In genomic region chrX:12873698-12874144, GRCm38 (mm10) we compare ENCODE assay signal across 8 mouse cellular contexts.
DNase-seq lines count a peak whose midpoint lies in the region; ATAC-seq and TF ChIP-seq lines count a peak whose summit lies in the region.

No protein-coding gene starts in this region.

- no peaks in the 10 kb centered on the region for H3K4me1 ChIP-seq in hindbrain, embryonic 11.5 days (replicated peaks; ENCODE audit: control insufficient read depth, insufficient read depth, low read length)
- no peaks in the 10 kb centered on the region for H3K4me1 ChIP-seq in lung, postnatal 0 days (ENCODE audit: insufficient read depth, low read depth, low read length)

- H3K27ac ChIP-seq in hindbrain, embryonic 11.5 days (ENCODE audit: low read depth, low read length), result 0 out of 2 replicates have a peak overlapping the region, but pooled peaks have one; percentile 36
- H3K27ac ChIP-seq in lung, postnatal 0 days (ENCODE audit: low read length), result no peak overlapping the region

- H3K36me3 ChIP-seq in hindbrain, embryonic 11.5 days (ENCODE audit: control insufficient read depth, insufficient read depth, low read length), result no peaks in the 10 kb centered on the region
- H3K36me3 ChIP-seq in lung, postnatal 0 days (ENCODE audit: insufficient read depth, low read length), result no peaks in the 10 kb centered on the region

- WGBS in hindbrain, embryonic 11.5 days, result 36% methylated on average over 12 of the region's 22 CpGs
- 47% methylated on average over 22 of the region's 22 CpGs for WGBS in lung, postnatal 0 days

- no peak for TF ChIP-seq EP300 in lung, postnatal 0 days (IDR thresholded peaks at IDR 0.05)

- peak; percentile 91 for ATAC-seq in hindbrain, embryonic 11.5 days (ENCODE audit: low FRiP score)
- peak; percentile 74 for ATAC-seq in lung, postnatal 0 days

- peak; percentile 50 for DNase-seq in MEL-GATA-1-ER (ENCODE audit: extremely low read depth, low read depth)
- peak; percentile 88 for DNase-seq in cerebellum, adult 9-10 months
- peak; percentile 30 to 90 for DNase-seq in frontal cortex, adult 2 months (ENCODE audit: extremely low spot score in 1 of 2, low spot score in 1 of 2)
- peak; percentile 86 for DNase-seq in hindbrain, embryonic 11.5 days (ENCODE audit: low spot score)
- peak; percentile 76 to 83 for DNase-seq in layer of hippocampus, postnatal 10 days (ENCODE audit: low spot score in 2 of 2)
- DNase-seq in lung, postnatal 0 days (ENCODE audit: low spot score), result peak; percentile 76
- DNase-seq in ovary, postnatal 36 days (ENCODE audit: low spot score), result peak; percentile 73
- peak; percentile 71 for DNase-seq in thymus, postnatal 14 days

- peak; percentile 84 for TF ChIP-seq CTCF in lung, postnatal 0 days (IDR thresholded peaks at IDR 0.05)

- peak overlapping the region; percentile 5; the same call in 1 of the 2 replicates for H3K9ac ChIP-seq in hindbrain, embryonic 11.5 days (ENCODE audit: low read depth, low read length)
- H3K9ac ChIP-seq in lung, postnatal 0 days (replicated peaks; ENCODE audit: low read depth), result no peak overlapping the region

- no peaks in the 10 kb centered on the region for H3K9me3 ChIP-seq in hindbrain, embryonic 11.5 days (ENCODE audit: control insufficient read depth, low read length)
- no peaks in the 10 kb centered on the region for H3K9me3 ChIP-seq in lung, postnatal 0 days (ENCODE audit: low read length)

- H3K27me3 ChIP-seq in hindbrain, embryonic 11.5 days (ENCODE audit: control insufficient read depth, insufficient read depth, low read length), result no peaks in the 10 kb centered on the region
- H3K27me3 ChIP-seq in lung, postnatal 0 days (replicated peaks; ENCODE audit: insufficient read depth, low read length), result no peaks in the 10 kb centered on the region

- H3K4me3 ChIP-seq in hindbrain, embryonic 11.5 days (ENCODE audit: low read depth, low read length), result peak overlapping the region; percentile 14; the same call in 1 of the 2 replicates
- H3K4me3 ChIP-seq in lung, postnatal 0 days (ENCODE audit: low read depth, low read length), result peak overlapping the region; percentile 15; the same call in 1 of the 2 replicates

- peak overlapping the region; percentile 19; the same call in 1 of the 2 replicates for H3K4me2 ChIP-seq in hindbrain, embryonic 11.5 days (replicated peaks; ENCODE audit: low read depth, low read length)
- H3K4me2 ChIP-seq in lung, postnatal 0 days (replicated peaks; ENCODE audit: low read depth, low read length), result peak overlapping the region; percentile 28; the same call in 1 of the 2 replicates
